Mouse (Mus musculus) left cerebral cortex, adult 8-10 months (tissue): ENCODE results near the gene Il15. TPM values are rescaled to one million over a fixed set of nuclear protein-coding genes. Genes with fewer than 3 reads are reported as not detected.

Experiments
- DNase-seq, 2 experiments: peaks; one replicate each; pipeline ENCODE4 v3.0.0; 2022; ENCODE audit warnings: low spot score in 2 of 2
- total RNA-seq, 4 experiments: library from RNA; stranded (reverse); gene quantifications; 2 replicates each; pipeline ENCODE4 v1.2.4; 2022

Il15 gene
- 1 to 10 TPM; 2.0 to 4.2 (median 3.2) TPM for total RNA-seq

DNA sequence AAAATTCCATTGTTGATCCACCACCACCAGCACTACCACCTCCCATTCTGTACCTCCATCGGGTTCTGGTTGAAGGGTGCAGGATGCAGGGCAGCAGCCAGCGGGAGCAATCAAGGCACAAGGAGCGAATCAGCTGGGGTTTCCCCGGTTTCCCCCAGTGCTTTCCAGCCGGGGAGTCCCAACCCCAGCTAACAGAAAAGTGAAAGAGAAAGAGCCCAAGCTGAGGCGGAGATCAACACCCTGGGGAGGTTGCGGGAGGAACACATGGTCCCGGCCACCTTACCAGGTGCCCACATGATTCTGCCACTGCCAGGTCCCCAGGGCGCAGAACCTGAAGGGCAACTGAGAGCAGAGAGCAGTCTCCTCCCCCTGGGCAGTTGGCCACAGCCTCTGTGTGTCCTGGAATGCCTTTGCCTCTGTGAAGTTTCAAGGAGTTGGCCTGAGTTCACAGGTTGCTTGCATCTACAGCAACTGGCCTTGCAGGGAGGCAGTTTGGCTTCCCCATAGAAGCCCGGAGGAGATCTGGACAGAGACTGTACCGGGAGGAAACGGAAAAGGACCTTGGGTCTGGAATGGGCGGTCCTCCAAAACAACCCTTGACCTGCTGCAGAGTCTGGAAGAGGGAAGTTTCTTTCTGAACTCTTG is at the start of gene Il15:
Il15 (minus strand) TSS at position 537 of the 645 bp plus-strand sequence.
- DNase-seq = no peak

DNA sequence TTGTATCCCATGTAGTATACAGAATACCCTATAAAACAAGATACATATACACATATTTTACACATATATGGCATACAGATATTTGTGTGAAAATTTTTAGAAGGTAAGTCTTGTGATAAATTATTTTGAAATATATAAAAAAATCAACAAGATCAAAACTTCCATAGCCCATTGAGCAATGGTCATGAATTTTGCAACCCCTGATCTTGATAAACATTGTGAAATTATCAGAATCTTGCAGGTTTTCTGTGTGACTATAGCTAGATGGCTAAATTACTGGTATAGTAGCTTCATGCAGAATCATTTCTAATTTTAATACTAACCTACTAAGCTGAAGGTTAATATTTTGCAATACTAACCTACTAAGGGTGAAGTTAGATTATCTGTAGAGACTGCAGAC is 41.9 kb upstream of the Il15 start:
- no peak for DNase-seq

GRCm38 (mm10) chr8:82416587-82417340 is 13.7 kb upstream of the Il15 start:
- DNase-seq = no peak

DNA sequence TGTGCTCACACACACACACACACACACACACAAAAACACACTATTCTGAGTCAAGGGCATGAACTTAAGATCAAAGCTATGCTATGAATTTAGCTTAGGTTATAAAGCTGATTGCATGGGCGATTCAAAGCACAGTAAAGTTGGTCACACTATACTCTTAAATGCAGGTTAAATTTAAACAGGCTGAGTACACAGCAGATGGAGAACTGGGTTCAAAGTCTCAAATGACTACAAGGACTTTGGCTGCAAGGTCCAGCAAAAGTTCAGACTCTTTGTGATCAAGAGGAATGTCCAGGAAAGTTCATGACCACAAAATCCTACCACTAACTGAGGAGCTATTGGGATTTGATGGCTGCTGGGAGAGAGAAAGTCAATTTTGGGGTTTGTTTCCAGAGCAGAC is 12.5 kb upstream of the Il15 start:
- no peak for DNase-seq

- DNase-seq = no peak
Observed at GRCm38 (mm10) chr8:82410135-82410534, 7.1 kb upstream of the Il15 start.

DNA sequence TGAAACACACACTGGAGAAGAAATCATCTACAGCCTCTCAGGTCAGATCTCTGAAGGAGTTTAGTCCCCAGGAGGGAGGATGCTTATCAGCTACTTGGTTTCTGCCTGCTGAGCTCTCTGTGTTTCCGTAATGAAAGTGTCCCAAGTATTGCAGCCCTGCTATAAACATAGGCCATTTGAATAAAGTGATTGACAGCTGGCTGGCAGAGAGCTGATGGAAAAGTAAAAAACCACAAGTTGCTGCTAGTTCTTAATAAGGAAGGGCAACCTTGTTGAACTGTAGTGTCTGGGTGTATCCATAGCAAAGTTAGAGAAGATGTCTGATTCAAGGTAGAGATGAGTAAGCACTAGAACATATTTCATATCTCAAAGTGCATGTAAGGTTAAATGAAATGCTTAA is 4.0 kb upstream of the Il15 start:
- DNase-seq = no peak

GRCm38 (mm10) chr8:82404068-82404467 is 1.0 kb upstream of the Il15 start:
- DNase-seq = no peak

DNA sequence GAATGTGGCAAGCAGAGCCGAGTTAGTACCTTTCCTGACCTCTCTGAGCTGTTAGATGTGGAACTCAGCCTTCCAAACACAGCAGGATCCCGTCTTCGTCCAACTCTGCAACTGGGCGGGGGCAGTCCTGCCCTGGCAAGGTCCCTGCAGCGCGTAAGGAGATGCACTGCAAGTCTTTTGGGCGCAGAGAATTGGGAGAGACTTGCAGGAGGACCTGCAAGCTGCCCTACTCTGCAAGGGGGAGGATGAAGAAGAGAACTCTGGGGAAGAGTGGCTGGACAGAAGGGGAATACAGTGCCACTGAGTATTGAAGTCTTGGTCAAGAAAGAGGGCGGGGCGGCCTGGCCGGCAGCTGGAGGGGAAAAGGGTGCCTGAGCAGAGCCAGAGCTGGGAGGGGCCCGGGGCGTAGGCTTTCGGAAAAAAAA is 749 bp downstream of the Il15 start:
- DNase-seq = no peak

- no peak for DNase-seq
Observed at GRCm38 (mm10) chr8:82401490-82401889, 1.5 kb downstream of the Il15 start.

- no peak for DNase-seq
Observed at GRCm38 (mm10) chr8:82401059-82401458, 2.0 kb downstream of the Il15 start.

- DNase-seq = no peak
Observed at GRCm38 (mm10) chr8:82400376-82400775, 2.6 kb downstream of the Il15 start.

DNA sequence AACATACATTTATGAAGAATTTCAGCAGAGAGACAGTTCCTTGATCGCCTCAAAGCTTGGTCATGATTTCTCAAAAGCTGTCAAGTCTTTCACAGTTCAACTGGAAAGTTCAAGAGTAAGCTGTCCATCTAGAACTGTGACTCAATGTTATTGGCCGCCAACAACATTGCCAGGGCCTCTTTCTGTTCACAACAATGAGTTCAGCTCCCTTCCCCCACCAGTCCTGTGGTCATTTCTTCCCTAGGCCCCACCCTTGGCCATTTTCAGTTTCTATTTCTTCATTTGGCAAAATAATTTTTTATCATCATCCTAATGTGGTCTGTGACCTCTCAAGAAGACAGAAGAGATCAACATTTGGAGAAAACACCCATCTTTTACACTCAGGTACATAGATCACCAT is 4.5 kb downstream of the Il15 start:
- no peak for DNase-seq

- no peak for DNase-seq
Observed at GRCm38 (mm10) chr8:82391258-82391657, 11.8 kb downstream of the Il15 start.

- no peak for DNase-seq
Observed at GRCm38 (mm10) chr8:82388356-82388902, 14.6 kb downstream of the Il15 start.

GRCm38 (mm10) chr8:82387614-82388013 is 15.4 kb downstream of the Il15 start:
- no peak for DNase-seq

GRCm38 (mm10) chr8:82385867-82386266 is 17.2 kb downstream of the Il15 start:
- no peak for DNase-seq

DNA sequence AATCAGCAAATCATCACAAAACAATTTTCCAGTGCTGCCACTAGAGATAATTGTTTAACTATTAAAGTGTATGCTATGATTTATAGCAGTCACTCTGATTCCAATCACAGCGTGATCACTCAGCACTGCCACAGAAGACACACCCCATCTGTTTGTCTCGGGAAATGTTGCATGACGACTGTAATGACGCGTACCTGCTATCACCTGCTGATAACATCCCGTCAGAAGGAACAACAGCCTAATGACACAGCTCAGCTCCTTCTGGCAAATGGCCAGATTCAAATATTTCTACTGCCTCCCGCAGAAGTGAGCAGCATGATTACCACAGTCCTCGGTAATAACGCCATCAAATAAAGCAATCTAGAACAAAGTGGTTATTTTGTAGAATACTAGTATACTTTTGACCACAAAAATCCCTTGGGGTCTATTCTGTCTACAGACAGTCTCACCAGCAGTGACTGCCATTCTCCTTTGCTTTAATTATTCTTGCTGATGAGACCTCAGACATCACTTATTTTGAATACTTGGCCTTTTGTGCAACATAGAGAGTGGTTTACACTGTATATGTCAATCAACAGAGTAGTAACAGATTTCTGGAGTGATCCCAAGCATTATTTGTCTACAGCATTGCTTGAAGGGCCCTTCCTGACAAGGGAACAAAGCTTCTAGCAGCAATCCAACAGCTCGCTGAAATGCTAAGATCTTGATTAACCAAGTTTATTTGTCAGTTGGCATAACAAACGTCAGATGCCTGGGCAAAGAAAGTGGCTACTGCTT is 18.4 kb downstream of the Il15 start:
- no peak for DNase-seq

- DNase-seq = no peak
Observed at GRCm38 (mm10) chr8:82383346-82383745, 19.7 kb downstream of the Il15 start.

DNA sequence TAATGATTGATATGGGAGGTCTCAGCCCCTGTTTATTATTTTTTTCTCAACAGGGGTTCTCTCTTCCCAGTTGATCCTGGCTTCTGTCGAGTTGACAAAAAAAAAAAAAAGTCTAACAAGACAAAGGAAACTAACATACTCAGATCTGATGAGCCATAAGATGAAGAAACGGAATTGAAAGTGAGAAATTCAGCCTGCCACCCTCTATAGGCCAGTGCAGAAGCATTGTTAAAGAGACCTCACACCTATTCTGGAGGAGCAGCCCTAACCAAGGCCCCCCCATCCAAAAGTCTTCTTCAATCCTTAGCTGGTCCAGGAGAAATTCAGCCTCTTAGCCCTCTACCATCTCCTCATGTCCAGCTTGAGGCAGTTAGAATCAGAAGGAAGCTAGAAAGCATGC is 20.7 kb downstream of the Il15 start:
- no peak for DNase-seq

GRCm38 (mm10) chr8:82374470-82374869 is 28.6 kb downstream of the Il15 start:
- no peak for DNase-seq

DNA sequence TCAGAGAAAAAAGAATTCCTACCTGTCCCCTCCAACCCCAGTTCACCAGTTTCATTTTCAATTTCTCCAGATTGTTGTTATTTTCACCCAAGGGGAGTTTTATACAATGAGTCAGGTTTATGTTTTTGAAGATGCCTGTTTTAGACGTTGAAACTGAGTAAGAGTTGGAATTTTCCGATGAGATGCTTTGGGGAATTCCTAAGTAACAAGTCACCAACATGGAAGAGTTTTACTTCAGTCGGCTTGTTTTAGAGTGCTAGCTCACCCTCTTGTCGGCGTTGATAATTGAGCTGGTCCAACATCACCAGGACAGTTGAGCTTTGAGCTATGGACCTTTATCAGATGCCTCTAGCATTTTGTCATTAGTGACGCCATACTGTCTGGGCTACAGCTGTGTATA is 30.2 kb downstream of the Il15 start:
- no peak for DNase-seq

GRCm38 (mm10) chr8:82370657-82371056 is 32.4 kb downstream of the Il15 start:
- no peak for DNase-seq
